Mouse (Mus musculus) cerebellum, adult (tissue): Measurements from ENCODE around the gene Creb3l4.

Experiments
- ATAC-seq: cut with Nextera tagmentation; 2 replicates; pipeline ENCODE4 v1.9.2; 2017; ENCODE audit warnings: mild to moderate bottlenecking, moderate library complexity, mixed read lengths; ENCODE audit not compliant: insufficient number of reproducible peaks, low FRiP score, low TSS enrichment

Creb3l4 gene

DNA sequence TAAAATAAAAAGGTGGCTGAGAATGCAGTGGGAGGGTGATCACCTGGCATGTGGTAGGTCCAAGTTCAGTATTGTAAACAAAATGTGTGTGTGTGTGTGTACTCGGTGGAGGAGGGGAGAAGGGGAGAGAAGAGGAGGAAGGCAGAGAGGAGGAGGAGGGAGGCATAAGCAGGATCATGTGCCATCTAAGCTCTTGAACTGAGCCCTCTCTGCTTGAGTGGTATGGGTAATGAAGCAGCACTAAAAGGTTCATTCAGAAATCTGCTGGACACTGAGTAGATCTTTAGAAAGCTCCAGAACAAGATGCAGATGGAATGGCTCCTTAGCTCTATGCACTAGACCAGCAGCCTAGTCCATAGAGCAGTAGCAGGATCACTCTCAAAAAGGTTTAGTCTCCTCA lies 40.4 kb downstream of the Creb3l4 start:
- ATAC-seq, result no peak

DNA sequence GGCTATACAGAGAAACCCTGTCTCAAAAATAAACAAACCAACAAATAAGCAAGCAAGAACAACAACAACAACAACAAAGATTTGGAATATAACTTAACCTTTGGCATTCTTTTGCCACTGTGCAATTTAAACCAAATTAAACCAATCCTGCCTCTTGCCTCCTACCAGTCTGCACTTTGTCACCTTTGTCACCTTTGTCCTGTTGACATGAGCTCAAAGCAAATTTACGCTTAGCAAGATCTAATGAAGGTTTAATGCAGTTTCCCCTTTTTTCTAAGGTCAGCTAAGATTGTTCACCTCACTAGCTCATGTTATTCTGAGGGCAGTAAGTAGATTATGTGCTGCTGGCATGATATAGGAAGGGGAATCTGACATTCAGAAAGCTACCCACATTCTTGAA lies 45.8 kb downstream of the Creb3l4 start:
- ATAC-seq, result no peak

DNA sequence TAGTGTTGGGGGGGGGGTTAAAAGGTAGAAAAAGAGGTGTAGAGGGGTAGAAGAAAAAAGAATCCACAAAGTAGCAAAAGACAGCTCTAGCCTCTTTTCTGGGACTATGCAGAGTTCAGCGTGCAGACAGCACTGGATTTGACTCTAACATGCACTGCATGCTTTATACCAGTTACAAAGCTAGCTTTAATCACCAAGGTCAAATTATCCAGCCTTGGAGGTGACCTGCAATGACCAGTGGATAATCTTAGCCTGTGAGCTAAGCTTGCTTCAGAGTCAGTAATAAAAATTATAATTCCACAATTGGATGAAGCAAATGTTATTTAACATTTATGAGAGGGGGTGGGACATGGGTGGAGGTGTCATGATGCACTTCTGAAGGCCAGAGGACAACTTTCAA lies 47.7 kb downstream of the Creb3l4 start:
- ATAC-seq, result no peak

DNA sequence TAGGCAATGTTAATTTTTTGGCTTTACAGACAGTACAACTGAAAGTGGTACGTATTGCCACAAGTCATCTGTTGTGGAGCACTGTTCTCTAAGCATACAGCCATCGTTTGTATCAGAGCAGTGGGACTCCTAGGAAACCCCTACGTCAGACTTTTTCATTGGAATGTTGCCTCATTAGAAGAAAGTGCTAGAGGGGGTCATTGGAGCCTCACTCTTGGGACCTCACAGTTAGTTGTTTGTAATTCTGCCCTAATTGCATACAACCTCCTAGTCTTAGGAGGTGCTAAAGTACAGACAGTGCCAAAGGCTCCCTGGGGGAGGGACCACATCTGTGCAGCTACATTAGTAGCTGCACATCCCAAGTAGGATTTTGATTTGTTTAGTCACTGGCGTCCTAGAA lies 48.6 kb downstream of the Creb3l4 start:
- no peak for ATAC-seq

DNA sequence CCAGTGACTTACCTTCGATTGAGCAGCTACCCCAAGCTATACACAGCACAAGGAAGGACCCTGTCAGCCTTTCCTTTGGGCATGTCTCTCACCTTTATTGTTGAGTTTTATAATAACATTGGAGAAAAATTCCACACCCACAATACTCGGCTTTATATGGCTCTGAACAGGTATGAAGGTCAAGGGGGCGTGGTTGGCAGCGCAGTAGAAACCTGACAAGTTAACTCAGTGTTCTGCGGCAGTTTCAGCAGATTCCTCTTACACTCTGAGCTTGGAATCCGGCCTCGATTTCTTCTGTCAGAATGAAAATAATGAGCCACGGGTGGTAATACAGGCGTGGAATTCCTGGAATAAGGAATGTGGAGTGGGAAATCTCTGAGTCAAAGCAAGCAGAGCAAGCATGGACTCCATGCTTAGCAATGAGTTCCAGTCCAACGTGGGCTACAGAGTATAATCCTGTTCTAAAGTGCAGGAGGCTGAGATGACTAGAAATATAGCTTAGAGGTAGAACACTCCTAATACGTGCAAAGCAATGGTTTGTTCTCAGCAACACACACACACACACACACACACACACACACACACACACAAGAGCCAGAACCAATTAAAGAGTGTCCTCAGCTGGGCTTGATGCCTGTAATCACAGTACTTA lies 52.3 kb downstream of the Creb3l4 start:
- ATAC-seq, result no peak
